Mouse (Mus musculus) testis, adult 10 weeks (tissue): ENCODE measurements around the gene Gpc5. TPM values are rescaled to one million over a fixed set of nuclear protein-coding genes. Genes with fewer than 3 reads are reported as not detected.

Experiments
- polyA plus RNA-seq: library from polyadenylated mRNA; stranded (reverse); fragments of 350-450 nt; fragmentation: Illumina TruSeq; extraction: RNeasy Lipid Tissue Mini Kit (QIAGEN cat#74804); gene quantifications from one replicate; pipeline ENCODE4 v1.2.3, GENCODE M21; 2014; ENCODE audit warnings: low read depth, low replicate concordance

Gene Gpc5
- 0.49 TPM for polyA plus RNA-seq

GRCm38 (mm10) chr14:115092081-115092480, at the start of gene Gpc5:
TSS of gene Gpc5 (plus strand) at chr14:115092215.

